In the genomic region with DNA sequence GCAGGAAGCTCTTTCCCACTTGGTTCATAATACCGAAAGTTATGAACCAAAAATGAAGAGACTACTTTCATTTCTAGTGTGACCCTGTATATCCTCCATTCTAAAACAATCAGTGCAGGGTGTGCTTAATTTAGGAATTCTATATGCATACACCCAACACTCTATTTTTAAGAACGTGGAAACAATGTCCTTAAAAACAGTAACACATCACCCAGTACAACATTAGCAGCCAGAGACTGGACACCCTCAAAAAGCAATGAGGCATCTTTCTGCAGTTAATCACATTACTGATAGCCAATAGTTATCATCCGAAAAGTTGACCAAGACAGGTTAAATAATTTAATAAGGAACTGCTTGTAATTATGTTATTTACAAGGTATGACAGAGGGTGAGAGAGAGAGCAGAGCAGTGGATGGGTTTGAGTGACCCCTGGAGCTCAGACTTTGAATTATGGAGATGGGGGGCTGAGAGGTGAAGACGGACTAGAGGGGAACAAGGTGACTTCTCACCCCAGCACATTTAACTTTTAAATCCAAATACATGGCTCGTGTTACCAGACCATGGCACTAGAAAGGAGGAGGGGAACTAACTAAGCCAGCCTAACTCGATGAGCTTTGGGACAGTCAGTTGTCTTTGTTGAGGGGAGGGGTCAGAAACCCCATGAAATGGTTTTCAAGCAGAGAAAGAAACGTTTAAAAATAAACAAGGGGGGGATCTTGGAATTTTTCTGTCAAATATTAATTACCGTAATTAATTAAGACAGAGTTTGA, we compare ENCODE assay signal across 11 mouse cellular contexts. TPM values are rescaled to one million over a fixed set of nuclear protein-coding genes. Genes with fewer than 3 reads are reported as not detected.
DNase-seq lines count a peak whose midpoint lies in the region; ATAC-seq lines count a peak whose summit lies in the region.
"Had no signal": no experiment of that assay in that cellular context is flagged by ENCODE, and none has a peak within 500 bp of the region (broad histone marks: within the 10 kb centered on the region; RNA-seq: fewer than 3 reads in every experiment).

No protein-coding gene starts in this region.

- peaks cover 19% of the 10 kb centered on the region for H3K4me1 ChIP-seq in kidney, embryonic 14.5 days (ENCODE audit: control insufficient read depth, insufficient read depth, low read length)
- H3K4me1 ChIP-seq in embryonic facial prominence, embryonic 13.5 days = peaks cover 33% of the 10 kb centered on the region
- H3K4me1 ChIP-seq in intestine, embryonic 15.5 days (replicated peaks) = peaks cover 37% of the 10 kb centered on the region
- H3K4me1 ChIP-seq in neural tube, embryonic 15.5 days = peaks cover 41% of the 10 kb centered on the region

- peaks cover 76% of the 10 kb centered on the region for H3K27me3 ChIP-seq in kidney, embryonic 14.5 days (ENCODE audit: control insufficient read depth, insufficient read depth, low read length)
- peaks cover 88% of the 10 kb centered on the region for H3K27me3 ChIP-seq in embryonic facial prominence, embryonic 13.5 days
- H3K27me3 ChIP-seq in intestine, embryonic 15.5 days (replicated peaks) = peaks cover 77% of the 10 kb centered on the region
- peaks cover 9% of the 10 kb centered on the region; the same call in 1 of the 2 replicates for H3K27me3 ChIP-seq in neural tube, embryonic 15.5 days (replicated peaks)

- H3K36me3 ChIP-seq in kidney, embryonic 14.5 days (ENCODE audit: control insufficient read depth, insufficient read depth, low read length) = no peaks in the 10 kb centered on the region
- 0 out of 2 replicates have a peak, but pooled peaks cover 5% of the 10 kb centered on the region for H3K36me3 ChIP-seq in embryonic facial prominence, embryonic 13.5 days
- no peaks in the 10 kb centered on the region for H3K36me3 ChIP-seq in intestine, embryonic 15.5 days
- no peaks in the 10 kb centered on the region for H3K36me3 ChIP-seq in neural tube, embryonic 15.5 days

- peak overlapping the region; percentile 95; the same call in 1 of the 2 replicates for H3K4me2 ChIP-seq in kidney, embryonic 14.5 days (replicated peaks; ENCODE audit: low read depth, low read length)
- H3K4me2 ChIP-seq in embryonic facial prominence, embryonic 13.5 days = peak overlapping the region; percentile 91
- H3K4me2 ChIP-seq in intestine, embryonic 15.5 days (replicated peaks) = peak overlapping the region; percentile 63; the same call in 1 of the 2 replicates
- H3K4me2 ChIP-seq in neural tube, embryonic 15.5 days = peak overlapping the region; percentile 75

- intact Hi-C loops in left cerebral cortex, postnatal 10 days (cut with DNase I) = no loop called here

- ATAC-seq in kidney, embryonic 14.5 days (ENCODE audit: low FRiP score, low TSS enrichment) = no peak
- ATAC-seq in embryonic facial prominence, embryonic 13.5 days (ENCODE audit: insufficient number of reproducible peaks, insufficient read depth, low FRiP score, low TSS enrichment, low read depth) = no peak
- no peak for ATAC-seq in intestine, embryonic 15.5 days
- ATAC-seq in neural tube, embryonic 15.5 days (ENCODE audit: low FRiP score) = no peak

- 9% methylated on average over 8 of the region's 8 CpGs for WGBS in kidney, embryonic 14.5 days
- WGBS in embryonic facial prominence, embryonic 13.5 days = 3% methylated on average over 8 of the region's 8 CpGs
- 11% methylated on average over 8 of the region's 8 CpGs for WGBS in intestine, embryonic 15.5 days
- 6% methylated on average over 8 of the region's 8 CpGs for WGBS in neural tube, embryonic 15.5 days

- H3K27ac ChIP-seq in kidney, embryonic 14.5 days (ENCODE audit: low read depth, low read length) = no peak overlapping the region
- H3K27ac ChIP-seq in embryonic facial prominence, embryonic 13.5 days = peak overlapping the region; percentile 79; the same call in 1 of the 2 replicates
- no peak overlapping the region for H3K27ac ChIP-seq in intestine, embryonic 15.5 days
- peak overlapping the region; percentile 96 for H3K27ac ChIP-seq in neural tube, embryonic 15.5 days (replicated peaks)

- peak overlapping the region; percentile 23; the same call in 1 of the 2 replicates for H3K9ac ChIP-seq in kidney, embryonic 14.5 days (ENCODE audit: low read depth, low read length)
- peak overlapping the region; percentile 83 for H3K9ac ChIP-seq in embryonic facial prominence, embryonic 13.5 days
- H3K9ac ChIP-seq in intestine, embryonic 15.5 days = no peak overlapping the region
- H3K9ac ChIP-seq in neural tube, embryonic 15.5 days (replicated peaks) = peak overlapping the region; percentile 71

- no peak for DNase-seq in kidney, postnatal 36 days
- no peak for DNase-seq in c-Kit-positive CD71-positive TER-119-positive erythroid progenitor cells, embryonic 14.5 days (ENCODE audit: low spot score)
- no peak for DNase-seq in layer of hippocampus, postnatal 36 days
- DNase-seq in left cerebral cortex, postnatal 10 days (ENCODE audit: extremely low spot score in 1 of 2, low spot score in 2 of 2) = no peak
- DNase-seq: cerebellum, adult 11 months; thymus, postnatal 14 days had no signal

- H3K9me3 ChIP-seq in kidney, embryonic 14.5 days (ENCODE audit: control insufficient read depth, low read length) = no peaks in the 10 kb centered on the region
- no peaks in the 10 kb centered on the region for H3K9me3 ChIP-seq in embryonic facial prominence, embryonic 13.5 days
- no peaks in the 10 kb centered on the region for H3K9me3 ChIP-seq in intestine, embryonic 15.5 days
- H3K9me3 ChIP-seq in neural tube, embryonic 15.5 days (replicated peaks) = no peaks in the 10 kb centered on the region

- H3K4me3 ChIP-seq in kidney, embryonic 14.5 days (ENCODE audit: low read length) = peak overlapping the region; percentile 54; the same call in 1 of the 2 replicates
- H3K4me3 ChIP-seq in embryonic facial prominence, embryonic 13.5 days = peak overlapping the region; percentile 78
- H3K4me3 ChIP-seq in intestine, embryonic 15.5 days (replicated peaks) = no peak overlapping the region
- peak overlapping the region; percentile 65 for H3K4me3 ChIP-seq in neural tube, embryonic 15.5 days (replicated peaks)

RNA-seq across cellular contexts. Expression of a gene that starts 2.7 kb away (rescaled TPM):
- polyA plus RNA-seq in kidney, embryonic 14.5 days (2014; fragmentation: Nextera tagmentation; extraction: Ambion mirVana) = 1.8 and 2.3 TPM in 2 replicates
- 8.6 and 11.6 TPM in 2 replicates for polyA plus RNA-seq in embryonic facial prominence, embryonic 13.5 days (2015; fragmentation: Nextera tagmentation; extraction: Ambion mirVana)
- polyA plus RNA-seq in intestine, embryonic 15.5 days (2015; fragmentation: Nextera tagmentation; extraction: Ambion mirVana) = 0.88 and 1.3 TPM in 2 replicates
- 16.6 and 22.4 TPM in 2 replicates for polyA plus RNA-seq in neural tube, embryonic 15.5 days (2015; fragmentation: Nextera tagmentation; extraction: Ambion mirVana)
- under 1 TPM; 0.38 to 0.60 TPM for total RNA-seq in layer of hippocampus, postnatal 36 days (2021)
- total RNA-seq in left cerebral cortex, postnatal 10 days (2021) = under 1 TPM; 0.77 to 0.79 TPM
- total RNA-seq: monocyte, adult 5-6 weeks had no signal

Comparison
In these comparisons a context has a peak if more than half of its experiments do, and no peak if none do; other contexts are left out.
1. H3K27ac ChIP-seq: peak in embryonic facial prominence, embryonic 13.5 days (single experiment) and neural tube, embryonic 15.5 days (single experiment); none in kidney, embryonic 14.5 days (single experiment) and intestine, embryonic 15.5 days (single experiment).
2. Peak in every context shown above with its lines, with median percentiles within 50 percentile points of each other: H3K4me2 ChIP-seq.